Mouse (Mus musculus) heart, embryonic 15.5 days (tissue): ENCODE measurements around the gene Gm7168. TPM values are rescaled to one million over a fixed set of nuclear protein-coding genes. Genes with fewer than 3 reads are reported as not detected.
"Not testable (repeated sequence)": the region's sequence is repeated elsewhere in the genome, so short reads cannot be mapped to it uniquely, and the experiment has no call there.

ENCODE experiments used
- ATAC-seq: fragments of 200-750 bp; cut with Nextera tagmentation; replicated peaks from 2 replicates; pipeline ENCODE4 v1.8.0; 2017; ENCODE audit warnings: low read depth, moderate TSS enrichment; ENCODE audit not compliant: insufficient number of reproducible peaks, insufficient read depth, low FRiP score
- H3K27ac ChIP-seq: fragments of 300-500 bp; sonication (generic); 2 replicates; pipeline ENCODE4 v1.5.1; 2015; ENCODE audit warnings: mild to moderate bottlenecking, inconsistent platforms
- H3K27me3 ChIP-seq: fragments of 300-500 bp; sonication (generic); 2 replicates; pipeline ENCODE4 v1.6.1; 2015; ENCODE audit warnings: inconsistent platforms
- H3K36me3 ChIP-seq: fragments of 300-500 bp; sonication (generic); 2 replicates; pipeline ENCODE4 v1.6.1; 2015; ENCODE audit warnings: mild to moderate bottlenecking, inconsistent platforms
- H3K4me1 ChIP-seq: fragments of 300-500 bp; sonication (generic); replicated peaks from 2 replicates; pipeline ENCODE4 v1.6.1; 2015; ENCODE audit warnings: inconsistent platforms
- H3K4me2 ChIP-seq: fragments of 300-500 bp; sonication (generic); 2 replicates; pipeline ENCODE4 v1.6.1; 2015; ENCODE audit warnings: inconsistent platforms, mild to moderate bottlenecking, moderate library complexity
- H3K4me3 ChIP-seq: fragments of 300-500 bp; sonication (generic); 2 replicates; pipeline ENCODE4 v1.5.1; 2015; ENCODE audit warnings: mild to moderate bottlenecking, inconsistent platforms
- H3K9ac ChIP-seq: fragments of 300-500 bp; sonication (generic); 2 replicates; pipeline ENCODE4 v1.6.1; 2015; ENCODE audit warnings: mild to moderate bottlenecking, inconsistent platforms
- H3K9me3 ChIP-seq: fragments of 300-500 bp; sonication (generic); replicated peaks from 2 replicates; pipeline ENCODE4 v1.6.1; 2016; ENCODE audit warnings: inconsistent platforms
- WGBS: fragments of 180-500 bp; shearing (Covaris S2); methylation state at CpG from one replicate; pipeline ENCODE4 v1.1.7; 2015; ENCODE audit warnings: mixed read lengths; 5-methylcytosine and 5-hydroxymethylcytosine counted together
- polyA plus RNA-seq: library from polyadenylated mRNA; unstranded; fragments of >200 nt; fragmentation: Nextera tagmentation; extraction: Ambion mirVana; gene quantifications from 2 replicates; pipeline ENCODE4 v1.2.1, GENCODE M21; 2015

Gm7168 gene
- polyA plus RNA-seq, 1 experiment from 2014 or later, result not detected

DNA sequence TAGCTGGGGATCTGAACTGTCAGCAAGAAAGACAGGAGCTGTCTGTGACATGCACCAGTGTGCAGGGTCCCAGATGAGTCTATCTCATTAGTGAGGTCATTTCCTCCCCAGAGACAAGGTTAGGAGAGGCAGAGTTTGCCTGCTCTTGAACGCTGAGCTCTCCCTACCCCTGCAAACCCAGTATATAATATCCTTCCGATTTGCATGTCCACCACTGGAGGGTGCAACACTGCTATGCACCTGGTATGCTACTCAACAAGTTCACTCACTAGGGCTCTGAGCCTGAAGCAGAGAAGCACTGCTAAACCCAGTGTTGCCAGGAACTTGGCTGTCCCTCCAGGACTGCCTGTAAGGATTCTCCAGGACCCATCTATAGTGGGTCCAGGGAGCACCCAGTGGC is 45.3 kb downstream of the Gm7168 start:
- H3K27ac ChIP-seq, H3K27me3 ChIP-seq, H3K36me3 ChIP-seq, H3K4me2 ChIP-seq, H3K9ac ChIP-seq, H3K4me3 ChIP-seq, H3K4me1 ChIP-seq, H3K9me3 ChIP-seq, ATAC-seq: not testable (repeated sequence)
- WGBS, result 37% methylated on average over 2 of the region's 2 CpGs

Other genes starting within 250 kb of the Gm7168 start
- gene Afdn, start 187.8 kb upstream of the Gm7168 start, polyA plus RNA-seq, result 54.1 and 68.7 TPM in 2 replicates
- 3.7 and 4.2 TPM in 2 replicates for gene Tcte2, start 186.5 kb upstream of the Gm7168 start, polyA plus RNA-seq
- gene Gm7356, start 55.3 kb downstream of the Gm7168 start, polyA plus RNA-seq, result not detected in 2 replicates
- gene Gm7358, start 111.2 kb downstream of the Gm7168 start, polyA plus RNA-seq, result not detected in 2 replicates